Mouse (Mus musculus) liver, embryonic 16.5 days (tissue): ENCODE measurements around the gene Pdha2. TPM values are rescaled to one million over a fixed set of nuclear protein-coding genes. Genes with fewer than 3 reads are reported as not detected.

Source experiments
- ATAC-seq: fragments of 200-750 bp; cut with Nextera tagmentation; 2 replicates; pipeline ENCODE4 v1.8.0; 2017; ENCODE audit warnings: low read depth, mild to moderate bottlenecking, moderate number of reproducible peaks, moderate library complexity
- H3K27ac ChIP-seq: fragments of 300-500 bp; sonication (generic); 2 replicates; pipeline ENCODE4 v1.5.1; 2014; ENCODE audit warnings: mild to moderate bottlenecking, low read length
- H3K27me3 ChIP-seq: fragments of 300-500 bp; sonication (generic); 2 replicates; pipeline ENCODE4 v1.6.1; 2014; ENCODE audit warnings: low read depth, low read length, mixed read lengths; ENCODE audit not compliant: control insufficient read depth, insufficient read depth
- H3K36me3 ChIP-seq: fragments of 300-500 bp; sonication (generic); 2 replicates; pipeline ENCODE4 v1.6.1; 2014; ENCODE audit warnings: mild to moderate bottlenecking; ENCODE audit not compliant: control insufficient read depth, insufficient read depth
- H3K4me1 ChIP-seq: fragments of 300-500 bp; sonication (generic); 2 replicates; pipeline ENCODE4 v1.6.1; 2014; ENCODE audit warnings: low read depth, low read length, mixed read lengths; ENCODE audit not compliant: control insufficient read depth
- H3K4me2 ChIP-seq: fragments of 300-500 bp; sonication (generic); 2 replicates; pipeline ENCODE4 v1.6.1; 2014; ENCODE audit warnings: low read depth, low read length, mixed read lengths
- H3K4me3 ChIP-seq: fragments of 300-500 bp; sonication (generic); 2 replicates; pipeline ENCODE4 v1.5.1; 2014; ENCODE audit warnings: low read depth, mild to moderate bottlenecking, low read length
- H3K9ac ChIP-seq: fragments of 300-500 bp; sonication (generic); 2 replicates; pipeline ENCODE4 v1.6.1; 2014; ENCODE audit warnings: low read depth, low read length
- H3K9me3 ChIP-seq: fragments of 300-500 bp; sonication (generic); replicated peaks from 2 replicates; pipeline ENCODE4 v1.6.1; 2016; ENCODE audit warnings: low read length; ENCODE audit not compliant: control insufficient read depth
- WGBS: fragments of 180-500 bp; shearing (Covaris S2); extraction: QIAGEN DNeasy Blood & Tissue Kit; methylation state at CpG from one replicate; pipeline ENCODE4 v1.1.7; 2014; ENCODE audit not compliant: insufficient replicate concordance; 5-methylcytosine and 5-hydroxymethylcytosine counted together
- polyA plus RNA-seq: library from polyadenylated mRNA; unstranded; fragments of >200 nt; fragmentation: Nextera tagmentation; extraction: Ambion mirVana; gene quantifications from 2 replicates; pipeline ENCODE4 v1.2.1, GENCODE M21; 2015

Pdha2 gene
- polyA plus RNA-seq, 1 experiment from 2014 or later: not detected

DNA sequence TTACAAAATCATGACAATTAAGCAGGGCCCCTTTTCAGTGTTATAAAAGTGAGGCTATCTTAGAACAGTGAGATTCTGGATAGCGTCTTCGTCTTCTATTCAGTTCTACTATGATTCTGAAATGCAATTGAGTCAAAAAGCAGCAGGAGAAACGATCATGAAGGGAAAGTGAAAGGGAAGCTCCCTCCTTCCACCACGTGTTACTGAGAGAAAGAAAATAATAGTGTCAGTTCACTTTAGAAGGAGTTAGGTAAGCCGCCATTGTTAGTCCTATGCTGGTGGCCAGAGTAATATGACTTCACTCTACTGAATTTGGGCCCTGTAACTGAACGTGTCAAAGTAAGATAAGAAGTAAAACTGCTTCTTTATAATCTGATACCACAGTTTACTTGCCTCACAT, 4.1 kb upstream of the Pdha2 start:
- H3K27ac ChIP-seq: no peak overlapping the region
- no peaks in the 10 kb centered on the region for H3K27me3 ChIP-seq
- no peaks in the 10 kb centered on the region for H3K36me3 ChIP-seq
- H3K4me2 ChIP-seq: no peak overlapping the region
- WGBS: 48% methylated on average over 6 of the region's 6 CpGs
- no peaks in the 10 kb centered on the region for H3K4me1 ChIP-seq
- H3K4me3 ChIP-seq: no peak overlapping the region
- no peak overlapping the region for H3K9ac ChIP-seq
- no peak for ATAC-seq
- no peaks in the 10 kb centered on the region for H3K9me3 ChIP-seq

DNA sequence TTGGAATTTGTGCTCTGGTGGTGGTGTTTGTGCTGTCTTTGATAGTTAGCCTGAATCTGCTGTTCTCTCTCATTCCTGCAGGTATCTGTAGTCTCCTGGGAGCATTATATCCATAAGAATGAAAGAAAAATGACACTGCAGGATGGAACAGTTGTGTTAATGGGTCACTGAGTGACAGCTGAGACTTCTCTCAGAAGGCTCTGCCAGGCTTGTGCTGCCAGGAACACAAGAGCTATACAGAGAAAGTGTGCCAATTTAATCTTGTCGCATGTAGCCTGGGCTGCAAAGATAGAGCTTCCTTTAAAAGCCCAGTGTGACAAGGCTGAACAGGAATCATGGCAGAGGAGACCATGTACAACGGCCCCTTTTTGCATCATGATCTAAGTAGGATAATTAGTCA, 2.6 kb upstream of the Pdha2 start:
- 58% methylated on average over 2 of the region's 2 CpGs for WGBS
- no peaks in the 10 kb centered on the region for H3K36me3 ChIP-seq
- H3K9me3 ChIP-seq: no peaks in the 10 kb centered on the region

DNA sequence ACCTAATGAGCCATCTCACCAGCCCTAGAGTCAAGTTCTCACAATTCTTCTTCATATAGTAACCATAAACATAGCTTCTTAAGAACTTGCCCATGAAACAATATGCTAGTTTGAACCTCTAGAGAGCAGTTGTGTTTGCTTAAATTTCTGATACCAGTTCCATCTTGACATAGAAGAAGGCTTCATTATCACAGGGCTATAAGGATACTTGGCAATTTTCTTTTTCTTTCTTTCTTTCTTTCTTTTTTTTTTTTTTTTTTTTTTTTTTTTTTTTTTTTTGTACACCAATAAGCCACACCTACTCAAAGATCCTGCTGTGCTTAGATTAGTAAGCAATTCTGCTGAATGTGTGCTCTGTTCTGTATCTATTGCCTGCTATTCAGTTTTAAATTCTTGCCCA, 2.0 kb upstream of the Pdha2 start:
- no peak overlapping the region for H3K27ac ChIP-seq
- H3K27me3 ChIP-seq: no peaks in the 10 kb centered on the region
- H3K9ac ChIP-seq: no peak overlapping the region
- H3K9me3 ChIP-seq: no peaks in the 10 kb centered on the region
- H3K4me3 ChIP-seq: no peak overlapping the region
- no peaks in the 10 kb centered on the region for H3K4me1 ChIP-seq
- no peak for ATAC-seq
- H3K36me3 ChIP-seq: no peaks in the 10 kb centered on the region
- no peak overlapping the region for H3K4me2 ChIP-seq

More for the DNA sequence above, 2.6 kb upstream of the Pdha2 start:
- no peak overlapping the region for H3K4me3 ChIP-seq
- H3K27me3 ChIP-seq: no peaks in the 10 kb centered on the region
- no peak overlapping the region for H3K9ac ChIP-seq
- no peak overlapping the region for H3K4me2 ChIP-seq
- ATAC-seq: no peak
- no peak overlapping the region for H3K27ac ChIP-seq
- no peaks in the 10 kb centered on the region for H3K4me1 ChIP-seq

DNA sequence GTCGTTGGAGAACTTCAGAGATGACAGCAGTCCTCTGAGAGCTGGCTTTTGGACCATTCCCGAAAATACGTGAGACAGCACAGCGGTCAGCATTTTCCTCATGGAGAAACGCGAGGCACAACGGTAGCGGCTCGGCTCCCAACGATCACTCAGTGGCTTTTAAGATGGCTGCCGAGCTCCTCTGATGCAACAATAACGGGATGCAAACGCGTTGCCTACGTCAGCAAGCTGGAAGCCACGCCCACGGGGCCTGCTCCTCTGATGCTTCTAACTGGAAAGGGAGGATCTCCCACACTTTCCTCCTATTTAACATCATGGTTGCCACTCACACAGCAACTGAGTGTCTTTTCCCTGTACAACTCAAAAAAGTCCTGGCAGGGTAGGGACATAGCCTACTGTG, 511 bp downstream of the Pdha2 start:
- no peak for ATAC-seq
- 77% methylated on average over 17 of the region's 17 CpGs for WGBS
- Histone ChIP-seq H3K9me3 (no peaks in the 10 kb centered on the region), H3K27me3 (no peaks in the 10 kb centered on the region), H3K4me2 (no peak overlapping the region), H3K4me3 (no peak overlapping the region), H3K27ac (no peak overlapping the region), H3K4me1 (no peaks in the 10 kb centered on the region), H3K9ac (no peak overlapping the region), H3K36me3 (no peaks in the 10 kb centered on the region)

DNA sequence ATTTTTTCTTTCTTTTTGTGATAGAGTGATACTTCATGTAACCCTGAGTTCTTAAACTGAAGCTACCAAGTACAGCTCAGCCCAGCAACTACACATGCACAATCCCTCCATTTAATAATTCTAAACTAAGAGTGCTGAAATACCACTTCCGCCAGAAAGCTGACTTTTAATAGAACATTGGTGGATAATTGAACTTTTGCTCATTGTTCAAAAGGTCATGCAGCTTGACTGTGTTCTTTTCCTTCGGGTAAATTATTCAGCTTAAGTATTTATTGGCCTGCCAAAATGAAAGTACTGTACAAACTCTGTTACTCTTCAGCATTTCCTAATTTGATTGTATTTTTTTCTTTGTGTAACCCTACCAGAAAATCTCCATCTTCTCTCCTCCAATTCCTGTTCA, 10.4 kb downstream of the Pdha2 start:
- no peaks in the 10 kb centered on the region for H3K4me1 ChIP-seq
- H3K9ac ChIP-seq: no peak overlapping the region
- no peak overlapping the region for H3K4me2 ChIP-seq
- ATAC-seq: no peak
- no peaks in the 10 kb centered on the region for H3K9me3 ChIP-seq
- no peaks in the 10 kb centered on the region for H3K36me3 ChIP-seq
- no peaks in the 10 kb centered on the region for H3K27me3 ChIP-seq
- WGBS: 53% methylated on average over 2 of the region's 2 CpGs
- H3K4me3 ChIP-seq: no peak overlapping the region
- no peak overlapping the region for H3K27ac ChIP-seq

DNA sequence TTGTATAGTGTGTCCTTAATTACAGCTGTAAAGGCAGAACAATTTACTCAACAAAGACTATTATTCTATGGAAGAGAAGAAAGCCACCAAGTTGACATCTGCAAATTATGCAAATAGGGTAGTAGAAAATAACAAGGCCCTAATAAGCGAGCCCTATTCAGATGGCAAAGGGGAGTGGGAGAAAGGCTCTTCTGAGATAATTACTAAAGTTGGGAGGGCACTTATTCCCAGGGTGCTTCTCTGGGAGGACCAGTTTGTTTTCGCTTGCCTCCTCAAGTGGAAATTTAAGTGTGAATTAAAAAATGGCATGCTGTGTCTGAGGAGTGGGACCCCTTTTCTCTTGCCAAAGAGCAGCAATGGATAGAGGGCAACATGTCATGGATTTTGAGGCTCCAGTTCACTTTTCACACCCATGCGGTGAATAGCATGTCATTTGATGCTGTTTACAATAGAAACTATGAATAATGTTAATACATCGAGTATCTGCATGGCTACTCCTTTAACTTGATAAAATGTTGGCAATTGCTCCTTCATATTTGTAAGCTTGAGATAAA, 14.8 kb downstream of the Pdha2 start:
- WGBS: 63% methylated on average over 4 of the region's 4 CpGs

DNA sequence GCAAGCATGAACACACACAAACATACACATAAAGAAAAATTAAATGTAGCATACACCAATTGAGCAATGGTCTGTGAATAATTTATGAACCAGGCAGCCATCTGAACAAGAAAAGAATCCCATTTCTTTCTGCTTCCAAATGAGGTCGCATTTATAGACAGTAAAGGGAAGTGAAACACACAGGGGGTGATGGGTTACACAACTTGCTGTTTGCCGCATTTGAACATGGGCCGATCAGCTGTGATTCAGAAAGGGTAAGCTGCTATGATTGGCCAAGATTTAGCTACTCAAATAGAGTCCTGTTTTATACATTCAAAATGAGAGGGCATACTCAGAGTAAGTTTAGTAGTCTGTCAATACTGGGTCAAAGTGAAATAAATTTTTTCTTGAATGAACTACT, 20.5 kb downstream of the Pdha2 start:
- WGBS: 45% methylated on average over 3 of the region's 3 CpGs
- ATAC-seq: no peak
- H3K9ac ChIP-seq: no peak overlapping the region

More for the DNA sequence above, 14.8 kb downstream of the Pdha2 start:
- no peaks in the 10 kb centered on the region for H3K9me3 ChIP-seq
- H3K9ac ChIP-seq: no peak overlapping the region
- no peak overlapping the region for H3K27ac ChIP-seq
- no peaks in the 10 kb centered on the region for H3K27me3 ChIP-seq
- no peaks in the 10 kb centered on the region for H3K36me3 ChIP-seq
- H3K4me3 ChIP-seq: no peak overlapping the region
- no peak for ATAC-seq
- no peaks in the 10 kb centered on the region for H3K4me1 ChIP-seq
- H3K4me2 ChIP-seq: no peak overlapping the region

DNA sequence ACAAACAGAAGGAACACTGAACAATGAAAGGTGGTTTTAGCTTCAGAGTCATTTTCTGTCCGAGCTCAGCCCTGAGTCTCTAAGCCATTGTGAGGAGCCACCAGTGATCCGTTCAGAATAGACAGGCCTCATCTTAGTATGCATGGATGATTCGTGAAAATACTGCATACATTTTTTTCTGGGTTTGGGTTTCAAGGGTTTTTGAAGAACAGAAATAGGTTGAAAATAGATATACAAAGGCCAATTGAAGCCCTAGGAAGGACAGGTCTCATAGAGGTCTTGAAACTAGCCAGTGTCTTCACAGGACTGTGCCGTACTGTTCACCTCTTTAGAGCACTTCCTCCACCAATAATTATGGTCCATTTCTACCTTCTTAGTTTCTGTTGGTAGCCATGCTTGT, 21.7 kb downstream of the Pdha2 start:
- Histone ChIP-seq H3K4me2 (no peak overlapping the region), H3K4me1 (no peaks in the 10 kb centered on the region), H3K9me3 (no peaks in the 10 kb centered on the region), H3K27me3 (no peaks in the 10 kb centered on the region), H3K9ac (no peak overlapping the region), H3K4me3 (no peak overlapping the region), H3K36me3 (no peaks in the 10 kb centered on the region), H3K27ac (no peak overlapping the region)
- 61% methylated on average over 4 of the region's 4 CpGs for WGBS
- no peak for ATAC-seq

More for the DNA sequence above, 20.5 kb downstream of the Pdha2 start:
- Histone ChIP-seq H3K36me3 (no peaks in the 10 kb centered on the region), H3K9me3 (no peaks in the 10 kb centered on the region), H3K4me1 (no peaks in the 10 kb centered on the region), H3K4me3 (no peak overlapping the region), H3K4me2 (no peak overlapping the region), H3K27ac (no peak overlapping the region), H3K27me3 (no peaks in the 10 kb centered on the region)

DNA sequence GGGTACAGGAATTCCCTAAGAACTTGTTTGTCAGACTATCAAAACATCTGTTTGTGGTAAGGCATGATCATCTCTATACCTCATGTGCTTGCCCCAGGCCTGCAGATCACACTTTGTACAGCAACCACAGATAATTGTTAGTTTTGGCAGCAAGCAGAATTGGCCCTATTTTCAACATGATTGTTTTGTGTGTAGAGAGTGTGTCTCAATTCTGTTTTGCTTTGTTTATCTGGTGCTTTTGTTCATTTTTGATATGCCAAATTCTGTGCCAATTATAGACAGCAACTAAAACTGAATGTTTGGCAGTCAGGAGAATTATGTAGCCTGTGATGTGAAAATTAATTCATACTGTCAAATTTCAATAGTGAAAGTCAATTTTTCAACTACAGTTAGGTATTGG, 51.2 kb downstream of the Pdha2 start:
- H3K4me2 ChIP-seq: no peak overlapping the region
- no peak for ATAC-seq
- H3K9ac ChIP-seq: no peak overlapping the region
- H3K4me3 ChIP-seq: no peak overlapping the region
- H3K36me3 ChIP-seq: no peaks in the 10 kb centered on the region
- H3K27me3 ChIP-seq: no peaks in the 10 kb centered on the region
- H3K4me1 ChIP-seq: no peaks in the 10 kb centered on the region
- H3K27ac ChIP-seq: no peak overlapping the region
- H3K9me3 ChIP-seq: no peaks in the 10 kb centered on the region
